ENCODE assay signal across 24 mouse cellular contexts in genomic region chr2:163192485-163192884, GRCm38 (mm10). TPM values are rescaled to one million over a fixed set of nuclear protein-coding genes. Genes with fewer than 3 reads are reported as not detected.
A peak's percentile ranks its signal among the peaks of the same experiment; 100 is the strongest.
DNase-seq lines count a peak whose midpoint lies in the region; ATAC-seq and TF ChIP-seq lines count a peak whose summit lies in the region.
"Had no signal": no experiment of that assay in that cellular context is flagged by ENCODE, and none has a peak within 500 bp of the region (broad histone marks: within the 10 kb centered on the region; RNA-seq: fewer than 3 reads in every experiment).

No protein-coding gene starts in this region.

- WGBS in forebrain, embryonic 10.5 days = 86% methylated on average over 6 of the region's 6 CpGs
- 61% methylated on average over 6 of the region's 6 CpGs for WGBS in forebrain, embryonic 16.5 days
- WGBS in midbrain, embryonic 10.5 days = 86% methylated on average over 6 of the region's 6 CpGs
- 57% methylated on average over 6 of the region's 6 CpGs for WGBS in midbrain, postnatal 0 days

- no peak for TF ChIP-seq RAD21 in CH12.LX (IDR thresholded peaks at IDR 0.05; ENCODE audit: low read depth, low read length)

- TF ChIP-seq EP300 in CH12.LX (IDR thresholded peaks at IDR 0.05; ENCODE audit: low read length) = no peak

- no peak overlapping the region for H3K9ac ChIP-seq in forebrain, embryonic 16.5 days (replicated peaks; ENCODE audit: low read depth, low read length)
- H3K9ac ChIP-seq in midbrain, postnatal 0 days (replicated peaks; ENCODE audit: low read length, poor library complexity, severe bottlenecking) = no peak overlapping the region
- H3K9ac ChIP-seq in CH12.LX (ENCODE audit: insufficient read depth, low read depth) (no peak overlapping the region), ES-E14 (ENCODE audit: insufficient read depth, low read depth, low read length, poor library complexity, severe bottlenecking) (no peak overlapping the region)

- peaks cover 4% of the 10 kb centered on the region for H3K27me3 ChIP-seq in forebrain, embryonic 10.5 days (ENCODE audit: poor library complexity, severe bottlenecking)
- H3K27me3 ChIP-seq in forebrain, embryonic 16.5 days (replicated peaks; ENCODE audit: control insufficient read depth, insufficient read depth, low read length) = no peaks in the 10 kb centered on the region
- H3K27me3 ChIP-seq in midbrain, embryonic 10.5 days (ENCODE audit: low read depth, poor library complexity, severe bottlenecking) = peaks cover 10% of the 10 kb centered on the region
- H3K27me3 ChIP-seq in midbrain, postnatal 0 days (ENCODE audit: insufficient read depth, low read length) = no peaks in the 10 kb centered on the region
- peaks cover 83% of the 10 kb centered on the region for H3K27me3 ChIP-seq in CH12.LX (replicated peaks)

- no peaks in the 10 kb centered on the region for H3K36me3 ChIP-seq in forebrain, embryonic 10.5 days (replicated peaks)
- no peaks in the 10 kb centered on the region for H3K36me3 ChIP-seq in forebrain, embryonic 16.5 days (ENCODE audit: control insufficient read depth, insufficient read depth)
- H3K36me3 ChIP-seq in midbrain, embryonic 10.5 days = no peaks in the 10 kb centered on the region
- H3K36me3 ChIP-seq in midbrain, postnatal 0 days (ENCODE audit: insufficient read depth, low read length) = no peaks in the 10 kb centered on the region
- H3K36me3 ChIP-seq in CH12.LX (replicated peaks in 1 of 2; ENCODE audit: control insufficient read depth in 1 of 2, insufficient read depth in 1 of 2, low read length in 1 of 2) (no peaks in the 10 kb centered on the region), ES-E14 (ENCODE audit: control insufficient read depth, insufficient read depth, low read length, poor library complexity, severe bottlenecking) (no peaks in the 10 kb centered on the region)
- H3K36me3 ChIP-seq: G1E had no signal

- peaks cover 96% of the 10 kb centered on the region for H3K4me1 ChIP-seq in forebrain, embryonic 10.5 days
- peaks cover 25% of the 10 kb centered on the region for H3K4me1 ChIP-seq in forebrain, embryonic 16.5 days (replicated peaks; ENCODE audit: control insufficient read depth, insufficient read depth, low read length)
- H3K4me1 ChIP-seq in midbrain, embryonic 10.5 days = peaks cover 97% of the 10 kb centered on the region
- 0 out of 2 replicates have a peak, but pooled peaks cover 3% of the 10 kb centered on the region for H3K4me1 ChIP-seq in midbrain, postnatal 0 days (ENCODE audit: insufficient read depth, low read length)
- H3K4me1 ChIP-seq in CH12.LX (ENCODE audit: control insufficient read depth in 1 of 2, insufficient read depth in 2 of 2) (no peaks in the 10 kb centered on the region), ES-E14 (ENCODE audit: control insufficient read depth in 2 of 2, insufficient read depth in 2 of 2, low read length in 2 of 2, poor library complexity in 1 of 2) (no peaks in the 10 kb centered on the region; a peak in 1 of 4 replicates)

- dilution Hi-C loops in CH12.LX (cut with MboI; ENCODE audit: extremely low pct_ligation_motif_present, extremely low pct_unique_long_range_greater_than_20kb, low sequenced_read_pairs) = no loop called here

- 0 out of 2 replicates have a peak overlapping the region, but pooled peaks have one; percentile 5 for H3K27ac ChIP-seq in forebrain, embryonic 10.5 days
- H3K27ac ChIP-seq in forebrain, embryonic 16.5 days (ENCODE audit: low read length) = no peak overlapping the region
- H3K27ac ChIP-seq in midbrain, embryonic 10.5 days (replicated peaks) = 0 out of 2 replicates have a peak overlapping the region, but pooled peaks have one; percentile 89
- H3K27ac ChIP-seq in midbrain, postnatal 0 days (ENCODE audit: low read depth, low read length) = no peak overlapping the region
- no peak overlapping the region for H3K27ac ChIP-seq in CH12.LX (ENCODE audit: insufficient read depth, low read depth)
- no peak overlapping the region for H3K27ac ChIP-seq in ES-E14 (ENCODE audit: insufficient read depth, low read depth, low read length, poor library complexity, severe bottlenecking)

- no peak for ATAC-seq in forebrain, embryonic 16.5 days
- ATAC-seq in midbrain, postnatal 0 days (ENCODE audit: low FRiP score) = no peak
- ATAC-seq: activated CD4-positive, CD25-positive, alpha-beta regulatory T cell, adult 4 months; CD4-positive, CD25-positive, alpha-beta regulatory T cell, adult 4 months; Patski had no signal

- no peak for DNase-seq in forebrain, embryonic 10.5 days (ENCODE audit: extremely low spot score, low spot score)
- DNase-seq in midbrain, embryonic 10.5 days (ENCODE audit: low spot score) = no peak
- no peak for DNase-seq in midbrain, postnatal 0 days (ENCODE audit: low spot score)
- no peak for DNase-seq in CH12.LX (ENCODE audit: extremely low read depth)
- DNase-seq in ES-E14 (ENCODE audit: low read depth, low spot score) = no peak
- DNase-seq in lung, postnatal 10 days = no peak
- DNase-seq in left cerebral cortex, postnatal 10 days (ENCODE audit: extremely low spot score in 1 of 2, low spot score in 2 of 2) = no peak
- DNase-seq: adrenal gland, adult 2 months; adrenal gland, adult 8-10 months; adrenal gland, postnatal 10 days; adrenal gland, postnatal 14 days; adrenal gland, postnatal 25 days; adrenal gland, postnatal 36 days; B cell, adult 2 months; cerebellum, adult 11 months; cerebellum, adult 11-12 months; cerebellum, adult 18-20 months; cerebellum, adult 2 months had no signal

- H3K9me3 ChIP-seq in forebrain, embryonic 10.5 days = no peaks in the 10 kb centered on the region
- no peaks in the 10 kb centered on the region for H3K9me3 ChIP-seq in forebrain, embryonic 16.5 days (ENCODE audit: control insufficient read depth, low read length)
- H3K9me3 ChIP-seq in midbrain, embryonic 10.5 days (replicated peaks) = no peaks in the 10 kb centered on the region
- H3K9me3 ChIP-seq in midbrain, postnatal 0 days (ENCODE audit: low read length) = no peaks in the 10 kb centered on the region
- H3K9me3 ChIP-seq in CH12.LX (replicated peaks; ENCODE audit: low read length) (no peaks in the 10 kb centered on the region), ES-E14 (ENCODE audit: control insufficient read depth, insufficient read depth, low read depth, low read length) (no peaks in the 10 kb centered on the region)
- H3K9me3 ChIP-seq: G1E had no signal

- no peaks in the 10 kb centered on the region for H3K79me2 ChIP-seq in CH12.LX (replicated peaks; ENCODE audit: control insufficient read depth, extremely low read depth, insufficient read depth, poor library complexity, severe bottlenecking)

- no peak for TF ChIP-seq POLR2A in CH12.LX (IDR thresholded peaks at IDR 0.05; ENCODE audit: low read depth, low read length)

- H3K4me3 ChIP-seq in forebrain, embryonic 10.5 days = no peak overlapping the region
- H3K4me3 ChIP-seq in forebrain, embryonic 16.5 days (replicated peaks; ENCODE audit: low read length) = no peak overlapping the region
- H3K4me3 ChIP-seq in midbrain, embryonic 10.5 days = no peak overlapping the region
- no peak overlapping the region for H3K4me3 ChIP-seq in midbrain, postnatal 0 days (ENCODE audit: low read depth, low read length)
- no peak overlapping the region for H3K4me3 ChIP-seq in CH12.LX (replicated peaks in 1 of 3; ENCODE audit: low read depth in 2 of 3, low read length in 2 of 3, poor library complexity in 1 of 3)
- H3K4me3 ChIP-seq in ES-E14 (ENCODE audit: insufficient read depth in 1 of 2, low read depth in 1 of 2, low read length in 2 of 2, poor library complexity in 1 of 2, severe bottlenecking in 1 of 2) = no peak overlapping the region

- in situ Hi-C loops in CH12.LX (cut with MboI; ENCODE audit: low pct_ligation_motif_present, low pct_unique_long_range_greater_than_20kb, low sequenced_read_pairs) (no loop called here), ES-E14 (cut with MboI; ENCODE audit: low sequenced_read_pairs in 2 of 2, unreplicated experiment in 2 of 2) (no loop called here)

- no peak overlapping the region for H3K4me2 ChIP-seq in forebrain, embryonic 16.5 days (ENCODE audit: low read length)
- no peak overlapping the region for H3K4me2 ChIP-seq in midbrain, postnatal 0 days (ENCODE audit: low read depth, low read length, poor library complexity, severe bottlenecking)
- no peak overlapping the region for H3K4me2 ChIP-seq in CH12.LX (ENCODE audit: insufficient read depth, low read depth, poor library complexity, severe bottlenecking)

- intact Hi-C loops in left cerebral cortex, postnatal 10 days (cut with DNase I) = no loop called here

- TF ChIP-seq CTCF in midbrain, postnatal 0 days (IDR thresholded peaks at IDR 0.05) = no peak
- TF ChIP-seq CTCF in CH12.LX (conservative IDR thresholded peaks at IDR 0.05 in 1 of 2, IDR thresholded peaks at IDR 0.05 in 1 of 2; ENCODE audit: low read depth in 2 of 2, low read length in 2 of 2) = no peak

TF ChIP-seq in CH12.LX, 34 proteins besides CTCF, POLR2A, EP300 and RAD21 (continues in another document):
- TF ChIP-seq ZNF384 (IDR thresholded peaks at IDR 0.05; ENCODE audit: low read depth, low read length) (no peak), CHD1 (IDR thresholded peaks at IDR 0.05; ENCODE audit: low read depth, low read length) (no peak), MXI1 (IDR thresholded peaks at IDR 0.05; ENCODE audit: low read depth, low read length) (no peak), KAT2A (IDR thresholded peaks at IDR 0.05; ENCODE audit: insufficient replicate concordance, low read length) (no peak), NELFE (IDR thresholded peaks at IDR 0.05; ENCODE audit: low read depth, low read length) (no peak), ZKSCAN1 (IDR thresholded peaks at IDR 0.05; ENCODE audit: borderline replicate concordance, low read depth, low read length) (no peak)

TF ChIP-seq in ES-E14, 5 proteins besides CTCF, POLR2A, EP300 and RAD21:
- TF ChIP-seq MAFK (IDR thresholded peaks at IDR 0.05; ENCODE audit: insufficient read depth, low read depth, low read length) = peak; percentile 77
- no peak for TF ChIP-seq ZNF384 (IDR thresholded peaks at IDR 0.05; ENCODE audit: low read depth, low read length)
- no peak for TF ChIP-seq HCFC1 (IDR thresholded peaks at IDR 0.05; ENCODE audit: borderline replicate concordance, insufficient read depth, low read length)
- no peak for TF ChIP-seq ZC3H11A (IDR thresholded peaks at IDR 0.05; ENCODE audit: borderline replicate concordance, low read depth, low read length)
- TF ChIP-seq CHD2 (IDR thresholded peaks at IDR 0.05; ENCODE audit: low read depth, low read length) = no peak

RNA-seq across cellular contexts. Expression of gene Tox2, which starts 10.4 kb away (rescaled TPM):
- 26.6 and 37.1 TPM in 2 replicates for polyA plus RNA-seq in forebrain, embryonic 10.5 days (2016; fragmentation: Nextera tagmentation; extraction: Ambion mirVana)
- polyA plus RNA-seq in forebrain, embryonic 16.5 days (2015; fragmentation: Nextera tagmentation; extraction: Ambion mirVana) = 17.6 and 22.9 TPM in 2 replicates
- polyA plus RNA-seq in midbrain, embryonic 10.5 days (2016; fragmentation: Nextera tagmentation; extraction: Ambion mirVana) = 45.5 and 52.3 TPM in 2 replicates
- total RNA-seq in midbrain, postnatal 0 days (2014; rRNA removed) = 7.6 and 14.3 TPM in 2 replicates
- 57.0 and 64.7 TPM in 2 replicates for polyA plus RNA-seq in midbrain, postnatal 0 days (2015; fragmentation: Nextera tagmentation; extraction: Ambion mirVana)
- not detected in 2 replicates for total RNA-seq in CH12.LX (2012; rRNA removed)
- not detected in 2 replicates for total RNA-seq in CH12.LX (2014; rRNA removed)
- not detected in 2 replicates for polyA plus RNA-seq in CH12.LX (2012; ENCODE audit: insufficient read length, low read depth)
- 0.26 and 0.36 TPM in 2 replicates for total RNA-seq in ES-E14 (2012; rRNA removed)
- total RNA-seq in left cerebral cortex, postnatal 10 days (2021) = 10 to 100 TPM; 23.9 to 26.4 TPM
- total RNA-seq: G1E, MEL had no signal
- polyA plus RNA-seq: G1E, Patski had no signal

Comparison
In these comparisons a context has a peak if more than half of its experiments do, and no peak if none do; other contexts are left out.
1. H3K27ac ChIP-seq: peak in forebrain, embryonic 10.5 days (single experiment) and midbrain, embryonic 10.5 days (single experiment); none in forebrain, embryonic 16.5 days (single experiment), midbrain, postnatal 0 days (single experiment), CH12.LX (single experiment) and ES-E14 (single experiment).
2. RNA of gene Tox2, which starts 10.4 kb away (polyA plus RNA-seq): 57.0 to 64.7 TPM in midbrain, postnatal 0 days, 45.5 to 52.3 TPM in midbrain, embryonic 10.5 days, 26.6 to 37.1 TPM in forebrain, embryonic 10.5 days and 17.6 to 22.9 TPM in forebrain, embryonic 16.5 days; not detected in CH12.LX; every median in the first group is over 10 times any median in the second.